Mouse (Mus musculus): ENCODE measurements around the gene Polr2e. TPM values are rescaled to one million over a fixed set of nuclear protein-coding genes. Genes with fewer than 3 reads are reported as not detected.
"Not testable (repeated sequence)": the region's sequence is repeated elsewhere in the genome, so short reads cannot be mapped to it uniquely, and the experiment has no call there.

The Polr2e gene
- polyA plus RNA-seq, 1 experiment from 2014 or later: 174 TPM

DNA sequence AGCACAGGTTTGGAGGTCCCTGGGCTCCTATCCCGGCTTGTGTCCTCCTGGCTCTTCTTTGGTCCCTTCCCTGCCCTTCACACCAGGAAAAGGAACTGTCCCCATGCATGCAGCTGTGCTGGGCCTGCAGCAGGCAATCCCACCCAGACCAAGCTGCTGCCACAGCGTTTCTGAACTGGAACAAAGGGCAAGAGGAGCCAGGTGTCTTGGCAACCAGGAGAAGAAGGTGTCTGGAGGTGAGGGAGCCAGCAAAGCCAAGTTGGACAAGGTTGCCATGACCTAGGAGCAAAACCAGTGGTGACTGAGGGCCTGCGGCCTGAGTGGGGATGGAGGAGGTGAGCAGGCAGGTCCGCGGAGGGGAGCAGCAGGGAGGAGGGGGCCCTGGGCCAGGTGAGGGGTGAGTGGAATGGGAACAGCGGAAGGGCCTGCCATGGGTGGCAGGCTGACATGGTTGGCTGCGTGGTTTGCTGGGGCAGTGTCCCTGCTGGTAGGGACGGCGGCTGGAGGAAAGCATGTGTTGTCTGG is 7.5 kb upstream of the Polr2e start, which contains the start of gene Gpx4:
Gpx4 (plus strand) TSS at position 126 of the 525 bp plus-strand sequence.
- 61% methylated on average over 9 of the region's 9 CpGs for WGBS
- Histone ChIP-seq H3K9me3 (replicated peaks; ENCODE audit: control insufficient read depth, low read length) (no peaks in the 10 kb centered on the region), H3K27me3 (ENCODE audit: control insufficient read depth, insufficient read depth, low read length) (no peaks in the 10 kb centered on the region), H3K27ac (ENCODE audit: low read length) (peak within 1 kb of the TSS; percentile 49; the same call in 1 of the 2 replicates), H3K9ac (ENCODE audit: low read length) (peak within 1 kb of the TSS; percentile 3; the same call in 1 of the 2 replicates), H3K4me3 (replicated peaks; ENCODE audit: low read length) (no peak within 1 kb of the TSS), H3K36me3 (ENCODE audit: control insufficient read depth, insufficient read depth, low read length) (no peaks in the 10 kb centered on the region), H3K4me2 (ENCODE audit: low read depth, low read length) (no peak within 1 kb of the TSS), H3K4me1 (ENCODE audit: control insufficient read depth, insufficient read depth, low read length) (peaks cover 16% of the 10 kb centered on the region)
- no peak for ATAC-seq (ENCODE audit: insufficient read depth, low FRiP score)

DNA sequence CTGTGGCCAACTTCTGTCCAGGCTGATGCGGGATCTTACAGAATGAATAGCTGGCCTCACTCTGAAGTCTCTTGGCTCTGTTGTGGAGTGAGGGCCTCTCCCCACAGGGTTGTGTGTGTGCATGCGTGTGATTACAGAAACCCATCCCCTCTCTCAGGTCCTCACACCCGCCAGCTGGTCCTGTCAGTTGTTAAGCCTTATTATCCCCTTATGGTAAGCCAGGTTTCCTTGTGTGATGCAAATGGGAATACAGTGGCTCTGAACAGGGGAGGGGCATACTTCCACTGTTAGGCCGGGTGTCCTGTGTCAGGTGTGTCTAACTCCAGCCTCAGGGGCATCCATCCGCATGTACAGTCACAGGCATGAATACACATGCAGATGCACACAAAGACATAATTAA is 6.2 kb upstream of the Polr2e start:
- Histone ChIP-seq H3K4me1 (ENCODE audit: control insufficient read depth, insufficient read depth, low read length) (peaks cover 9% of the 10 kb centered on the region), H3K36me3 (ENCODE audit: control insufficient read depth, insufficient read depth, low read length) (no peaks in the 10 kb centered on the region), H3K27me3 (ENCODE audit: control insufficient read depth, insufficient read depth, low read length) (no peaks in the 10 kb centered on the region), H3K27ac (ENCODE audit: low read length) (no peak overlapping the region), H3K9me3 (replicated peaks; ENCODE audit: control insufficient read depth, low read length) (no peaks in the 10 kb centered on the region), H3K4me3 (replicated peaks; ENCODE audit: low read length) (no peak overlapping the region), H3K9ac (ENCODE audit: low read length) (no peak overlapping the region), H3K4me2 (ENCODE audit: low read depth, low read length) (no peak overlapping the region)
- ATAC-seq (ENCODE audit: insufficient read depth, low FRiP score): no peak
- WGBS: 82% methylated on average over 5 of the region's 5 CpGs

DNA sequence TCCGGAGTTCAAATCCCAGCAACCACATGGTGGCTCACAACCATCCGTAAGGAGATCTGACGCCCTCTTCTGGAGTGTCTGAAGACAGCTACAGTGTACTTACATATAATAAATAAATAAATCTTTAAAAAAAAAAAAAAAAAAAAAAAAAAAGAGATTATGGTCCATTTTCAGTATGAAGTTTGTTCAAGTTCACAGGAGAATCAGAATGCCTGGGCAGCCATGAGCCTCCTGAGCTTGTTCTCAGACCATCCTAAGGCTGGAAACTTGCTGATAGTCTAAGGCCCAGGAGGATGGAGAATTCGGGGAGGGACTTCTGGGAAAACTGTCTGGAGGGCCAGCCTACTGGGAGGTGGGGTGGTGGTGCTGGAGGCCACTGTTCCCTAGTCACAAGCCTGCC is 5.8 kb upstream of the Polr2e start:
- H3K4me3 ChIP-seq (replicated peaks; ENCODE audit: low read length); H3K27ac ChIP-seq (ENCODE audit: low read length); ATAC-seq (ENCODE audit: insufficient read depth, low FRiP score); H3K4me2 ChIP-seq (ENCODE audit: low read depth, low read length); H3K9ac ChIP-seq (ENCODE audit: low read length); H3K36me3 ChIP-seq (ENCODE audit: control insufficient read depth, insufficient read depth, low read length); H3K4me1 ChIP-seq (ENCODE audit: control insufficient read depth, insufficient read depth, low read length); H3K27me3 ChIP-seq (ENCODE audit: control insufficient read depth, insufficient read depth, low read length); H3K9me3 ChIP-seq (replicated peaks; ENCODE audit: control insufficient read depth, low read length): not testable (repeated sequence)
- WGBS: 84% methylated on average over 2 of the region's 4 CpGs

DNA sequence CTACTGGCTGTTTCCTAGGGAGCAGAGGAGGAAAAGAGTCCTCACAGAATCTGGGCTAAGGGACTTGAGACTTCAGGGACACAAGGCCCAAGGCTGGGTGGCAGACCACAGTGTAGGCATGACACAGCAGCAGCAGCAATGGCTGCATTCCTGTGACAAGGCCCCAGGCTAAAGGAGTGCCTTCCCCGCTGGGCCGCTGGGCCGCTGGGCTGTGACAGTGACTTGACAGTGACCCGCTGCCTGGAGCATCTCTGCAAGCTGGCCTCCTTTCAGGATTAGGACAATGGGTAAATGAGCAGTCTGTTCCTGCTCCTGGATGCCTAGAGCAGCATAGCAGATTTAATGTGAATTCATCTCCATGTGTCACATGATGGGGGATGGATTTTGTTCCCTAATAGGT is 4.5 kb upstream of the Polr2e start:
- Histone ChIP-seq H3K4me1 (ENCODE audit: control insufficient read depth, insufficient read depth, low read length) (peaks cover 12% of the 10 kb centered on the region), H3K4me2 (ENCODE audit: low read depth, low read length) (no peak overlapping the region)
- ATAC-seq (ENCODE audit: insufficient read depth, low FRiP score): no peak

DNA sequence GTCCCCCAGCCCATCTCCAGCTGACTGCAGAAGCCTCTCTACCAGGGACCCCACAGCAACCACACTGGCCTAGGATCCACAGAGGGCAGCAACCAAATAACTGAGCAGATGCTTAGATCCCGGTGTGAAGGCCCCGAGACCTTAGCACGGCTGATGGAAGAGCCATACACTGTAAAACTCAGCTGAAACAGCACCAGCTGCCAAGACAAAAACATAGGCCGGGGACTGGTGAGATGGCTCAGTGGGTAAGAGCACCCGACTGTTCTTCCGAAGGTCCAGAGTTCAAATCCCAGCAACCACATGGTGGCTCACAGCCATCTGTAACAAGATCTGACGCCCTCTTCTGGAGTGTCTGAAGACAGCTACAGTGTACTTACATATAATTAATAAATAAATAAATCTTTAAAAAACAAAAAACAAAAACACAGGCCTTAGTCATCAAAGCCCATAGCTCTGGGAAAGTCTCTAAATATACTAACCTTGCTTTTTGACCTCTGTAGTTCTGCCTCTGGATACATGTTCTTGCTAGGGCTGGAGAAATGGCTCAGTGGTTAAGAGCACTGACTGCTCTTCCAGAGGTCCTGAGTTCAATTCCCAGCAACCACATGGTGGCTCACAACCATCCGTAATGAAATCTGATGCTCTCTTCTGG is 1.9 kb upstream of the Polr2e start:
- not testable (repeated sequence) for ATAC-seq (ENCODE audit: insufficient read depth, low FRiP score); H3K4me2 ChIP-seq (ENCODE audit: low read depth, low read length); H3K4me3 ChIP-seq (replicated peaks; ENCODE audit: low read length); H3K9me3 ChIP-seq (replicated peaks; ENCODE audit: control insufficient read depth, low read length); H3K9ac ChIP-seq (ENCODE audit: low read length); H3K27me3 ChIP-seq (ENCODE audit: control insufficient read depth, insufficient read depth, low read length); H3K27ac ChIP-seq (ENCODE audit: low read length)
- Histone ChIP-seq H3K4me1 (ENCODE audit: control insufficient read depth, insufficient read depth, low read length) (peaks cover 14% of the 10 kb centered on the region), H3K36me3 (ENCODE audit: control insufficient read depth, insufficient read depth, low read length) (peaks cover 14% of the 10 kb centered on the region)
- WGBS: 73% methylated on average over 8 of the region's 8 CpGs

More for the DNA sequence above, 4.5 kb upstream of the Polr2e start:
- no peak overlapping the region for H3K4me3 ChIP-seq (replicated peaks; ENCODE audit: low read length)
- no peaks in the 10 kb centered on the region for H3K36me3 ChIP-seq (ENCODE audit: control insufficient read depth, insufficient read depth, low read length)
- no peaks in the 10 kb centered on the region for H3K9me3 ChIP-seq (replicated peaks; ENCODE audit: control insufficient read depth, low read length)
- H3K27ac ChIP-seq (ENCODE audit: low read length): no peak overlapping the region
- no peaks in the 10 kb centered on the region for H3K27me3 ChIP-seq (ENCODE audit: control insufficient read depth, insufficient read depth, low read length)
- no peak overlapping the region for H3K9ac ChIP-seq (ENCODE audit: low read length)
- WGBS: 74% methylated on average over 4 of the region's 4 CpGs

DNA sequence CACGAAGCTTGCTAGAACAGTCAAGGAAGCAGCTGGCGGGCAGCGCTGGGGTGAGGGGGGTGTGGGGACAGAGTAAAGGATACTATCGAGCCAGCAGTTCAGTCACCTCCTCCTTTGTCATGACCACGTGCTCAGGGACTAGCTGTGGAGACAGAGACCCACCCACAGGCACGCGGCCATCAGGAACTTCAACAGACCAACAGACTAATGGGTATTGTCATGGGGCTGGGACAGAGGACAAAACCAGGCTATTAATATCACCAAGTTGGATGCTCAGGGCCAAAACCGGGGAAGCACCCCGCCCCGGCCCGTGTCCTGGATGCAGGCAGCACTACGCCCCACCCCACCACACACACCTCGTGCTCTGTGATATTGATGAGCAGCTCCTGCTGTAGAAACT is 2.8 kb downstream of the Polr2e start:
- Histone ChIP-seq H3K36me3 (ENCODE audit: control insufficient read depth, insufficient read depth, low read length) (peaks cover 27% of the 10 kb centered on the region), H3K9me3 (replicated peaks; ENCODE audit: control insufficient read depth, low read length) (no peaks in the 10 kb centered on the region), H3K4me1 (ENCODE audit: control insufficient read depth, insufficient read depth, low read length) (peaks cover 35% of the 10 kb centered on the region), H3K9ac (ENCODE audit: low read length) (no peak overlapping the region), H3K27me3 (ENCODE audit: control insufficient read depth, insufficient read depth, low read length) (no peaks in the 10 kb centered on the region), H3K4me3 (replicated peaks; ENCODE audit: low read length) (no peak overlapping the region), H3K27ac (ENCODE audit: low read length) (no peak overlapping the region), H3K4me2 (ENCODE audit: low read depth, low read length) (no peak overlapping the region)
- WGBS: 89% methylated on average over 13 of the region's 13 CpGs
- ATAC-seq (ENCODE audit: insufficient read depth, low FRiP score): no peak

DNA sequence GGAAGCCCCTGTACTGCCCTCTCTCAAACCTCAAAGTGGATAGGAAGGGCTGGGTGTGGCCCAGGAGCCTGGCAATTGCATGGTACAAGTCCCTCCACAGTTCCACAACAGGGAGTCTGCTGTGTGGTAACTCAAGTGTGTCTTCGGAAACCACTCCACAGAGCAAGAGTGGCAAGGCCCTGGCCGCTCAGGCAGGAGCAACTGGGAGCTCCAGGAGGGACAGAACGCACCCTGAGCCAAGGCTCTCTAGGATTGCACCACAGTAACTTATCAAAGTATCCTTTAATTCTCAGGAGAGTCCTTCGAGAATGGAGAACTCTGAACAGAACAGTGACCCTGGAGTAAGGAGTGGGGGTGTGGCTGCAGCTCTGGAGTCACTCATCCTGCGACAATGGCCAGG is 3.9 kb downstream of the Polr2e start:
- peak overlapping the region; percentile 29; the same call in 1 of the 2 replicates for H3K9ac ChIP-seq (ENCODE audit: low read length)
- ATAC-seq (ENCODE audit: insufficient read depth, low FRiP score): no peak
- 0 out of 2 replicates have a peak overlapping the region, but pooled peaks have one; percentile 22 for H3K27ac ChIP-seq (ENCODE audit: low read length)

DNA sequence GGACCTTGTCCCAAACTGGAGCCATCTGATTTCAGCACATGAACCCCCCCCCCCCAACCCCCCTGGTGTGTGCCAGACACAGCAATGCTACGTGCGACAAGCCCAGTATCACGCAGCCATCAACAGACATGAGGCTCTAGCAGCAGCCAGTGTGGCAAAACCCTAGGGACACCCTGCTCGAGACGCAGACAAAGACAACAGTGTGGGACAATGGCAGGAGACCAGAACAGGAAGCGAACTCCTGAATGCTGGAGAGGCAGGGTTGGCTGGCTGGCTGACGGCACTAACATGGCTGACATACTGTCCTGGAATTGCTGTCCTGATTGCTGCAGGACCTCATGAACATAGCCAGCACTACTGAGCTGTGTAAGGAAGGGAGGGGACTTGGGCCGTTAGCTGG is 4.4 kb downstream of the Polr2e start:
- 83% methylated on average over 8 of the region's 8 CpGs for WGBS
- Histone ChIP-seq H3K4me1 (ENCODE audit: control insufficient read depth, insufficient read depth, low read length) (peaks cover 35% of the 10 kb centered on the region), H3K4me3 (replicated peaks; ENCODE audit: low read length) (no peak overlapping the region), H3K27me3 (ENCODE audit: control insufficient read depth, insufficient read depth, low read length) (no peaks in the 10 kb centered on the region), H3K27ac (ENCODE audit: low read length) (0 out of 2 replicates have a peak overlapping the region, but pooled peaks have one; percentile 22), H3K9ac (ENCODE audit: low read length) (no peak overlapping the region; the same call in 1 of the 2 replicates), H3K36me3 (ENCODE audit: control insufficient read depth, insufficient read depth, low read length) (peaks cover 27% of the 10 kb centered on the region), H3K9me3 (replicated peaks; ENCODE audit: control insufficient read depth, low read length) (no peaks in the 10 kb centered on the region), H3K4me2 (ENCODE audit: low read depth, low read length) (no peak overlapping the region)
- no peak for ATAC-seq (ENCODE audit: insufficient read depth, low FRiP score)

More for the DNA sequence above, 3.9 kb downstream of the Polr2e start:
- 92% methylated on average over 5 of the region's 5 CpGs for WGBS
- H3K4me3 ChIP-seq (replicated peaks; ENCODE audit: low read length): no peak overlapping the region
- H3K4me2 ChIP-seq (ENCODE audit: low read depth, low read length): no peak overlapping the region
- peaks cover 27% of the 10 kb centered on the region for H3K36me3 ChIP-seq (ENCODE audit: control insufficient read depth, insufficient read depth, low read length)
- peaks cover 35% of the 10 kb centered on the region for H3K4me1 ChIP-seq (ENCODE audit: control insufficient read depth, insufficient read depth, low read length)
- H3K27me3 ChIP-seq (ENCODE audit: control insufficient read depth, insufficient read depth, low read length): no peaks in the 10 kb centered on the region
- no peaks in the 10 kb centered on the region for H3K9me3 ChIP-seq (replicated peaks; ENCODE audit: control insufficient read depth, low read length)

DNA sequence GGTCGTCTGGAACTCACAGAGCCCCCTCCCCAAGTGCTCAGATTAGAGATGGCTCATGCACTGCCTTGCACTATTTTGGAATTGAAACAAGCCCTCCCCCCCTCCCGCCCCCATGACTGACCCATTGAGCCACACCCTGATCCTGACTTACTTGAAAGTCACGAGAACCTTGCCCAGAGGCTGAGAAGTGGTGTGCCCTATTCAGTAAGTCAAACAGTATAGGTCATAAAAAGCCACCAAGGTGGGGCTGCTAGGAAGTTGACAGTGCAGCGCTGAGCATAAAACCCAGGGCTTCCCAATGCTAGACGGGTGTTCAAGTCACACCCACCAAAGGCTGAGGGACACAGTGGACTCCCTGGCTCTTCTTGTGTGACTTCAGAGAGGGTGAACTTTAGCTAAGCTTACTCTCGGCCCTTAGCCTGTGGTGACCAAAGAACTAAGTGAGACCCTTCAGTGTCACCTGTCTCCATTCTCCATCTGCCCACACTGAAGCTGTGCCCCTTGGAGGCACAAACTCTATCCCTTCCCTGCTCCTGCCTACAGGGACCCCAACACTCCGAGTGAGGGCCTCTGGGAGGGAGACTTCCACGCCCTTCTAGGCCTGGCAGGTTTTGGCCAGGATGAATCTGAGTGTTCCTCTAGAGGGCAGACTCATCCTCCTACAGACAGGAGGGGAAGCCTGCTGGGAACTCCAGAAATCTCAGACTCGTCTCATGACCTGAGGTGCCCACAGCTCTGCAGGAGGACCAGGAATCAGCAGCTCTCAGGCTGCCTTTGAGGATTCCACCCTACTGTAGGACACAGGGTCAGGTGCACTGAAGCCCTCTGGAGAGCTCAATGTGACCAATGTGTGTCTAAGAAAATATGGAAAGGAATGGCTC is 5.8 kb downstream of the Polr2e start:
- Histone ChIP-seq H3K9me3 (replicated peaks; ENCODE audit: control insufficient read depth, low read length) (no peaks in the 10 kb centered on the region), H3K4me3 (replicated peaks; ENCODE audit: low read length) (no peak overlapping the region), H3K9ac (ENCODE audit: low read length) (peak overlapping the region; percentile 34), H3K36me3 (ENCODE audit: control insufficient read depth, insufficient read depth, low read length) (peaks cover 27% of the 10 kb centered on the region), H3K4me1 (ENCODE audit: control insufficient read depth, insufficient read depth, low read length) (peaks cover 31% of the 10 kb centered on the region), H3K4me2 (ENCODE audit: low read depth, low read length) (no peak overlapping the region), H3K27me3 (ENCODE audit: control insufficient read depth, insufficient read depth, low read length) (no peaks in the 10 kb centered on the region), H3K27ac (ENCODE audit: low read length) (peak overlapping the region; percentile 87)
- 30% methylated on average over 9 of the region's 9 CpGs for WGBS
- peak; percentile 52 for ATAC-seq (ENCODE audit: insufficient read depth, low FRiP score)

All from stomach, embryonic 16.5 days (tissue).